Mouse (Mus musculus): ENCODE measurements around the gene Gm21987.

Gm21987 gene

DNA sequence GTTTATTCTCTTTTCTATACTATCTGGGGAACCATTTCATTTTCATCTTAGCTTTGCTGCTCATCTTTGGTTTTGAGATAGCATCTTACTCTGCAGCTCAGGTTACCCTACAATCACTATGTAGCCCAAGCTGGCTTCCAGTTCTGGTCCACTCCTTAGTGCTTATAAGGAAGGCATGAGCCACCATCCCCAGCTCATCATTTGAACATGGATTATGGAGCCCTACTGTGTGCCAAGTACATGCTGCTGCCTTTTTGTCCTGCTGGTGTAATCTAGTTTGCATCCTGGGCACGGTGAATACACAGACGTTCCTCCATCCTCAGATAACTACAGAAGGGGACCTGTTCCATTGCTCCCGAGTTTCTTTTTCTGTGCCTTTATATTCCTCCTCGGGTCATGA is 26.0 kb downstream of the Gm21987 start:
- DNase-seq: no peak

DNA sequence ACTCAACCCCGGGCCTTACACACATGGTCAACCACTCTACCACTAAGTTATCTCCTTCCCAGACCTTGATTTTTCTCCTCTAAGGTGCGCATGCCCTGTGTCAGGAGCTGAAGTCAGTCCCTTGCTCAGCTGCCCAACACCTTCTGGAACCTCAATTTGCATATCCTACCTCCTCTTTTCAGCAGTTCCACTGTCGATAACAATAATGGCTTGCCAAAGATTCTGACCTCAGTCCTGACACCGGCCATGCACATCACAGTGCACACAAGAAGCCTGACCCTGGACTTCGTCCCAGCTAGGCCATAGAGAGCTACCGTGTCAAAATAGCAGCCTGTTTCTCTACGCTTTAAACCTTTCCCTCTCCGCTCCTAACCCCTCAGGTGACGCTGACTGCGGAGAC is 26.6 kb downstream of the Gm21987 start:
- no peak for DNase-seq

DNA sequence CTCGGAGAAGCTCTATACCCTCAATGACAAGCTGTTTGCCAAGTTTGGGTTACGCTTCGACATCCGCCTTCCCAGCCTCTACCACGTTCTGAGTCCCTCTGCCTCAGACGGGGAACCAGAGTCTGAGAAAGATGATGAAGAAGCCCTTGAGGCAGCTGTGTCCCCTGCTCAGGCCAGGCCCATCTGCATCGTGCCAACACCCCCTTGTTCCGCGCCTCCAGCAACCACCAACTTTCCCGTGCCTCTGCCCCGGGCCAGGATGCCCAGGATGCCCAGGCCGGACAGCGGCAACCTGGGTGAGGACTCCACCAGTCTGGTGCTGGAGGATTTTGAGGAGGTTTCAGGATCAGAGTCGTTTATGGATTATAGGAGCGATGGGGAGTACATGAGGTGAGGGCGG is 27.1 kb downstream of the Gm21987 start:
- no peak for DNase-seq

DNA sequence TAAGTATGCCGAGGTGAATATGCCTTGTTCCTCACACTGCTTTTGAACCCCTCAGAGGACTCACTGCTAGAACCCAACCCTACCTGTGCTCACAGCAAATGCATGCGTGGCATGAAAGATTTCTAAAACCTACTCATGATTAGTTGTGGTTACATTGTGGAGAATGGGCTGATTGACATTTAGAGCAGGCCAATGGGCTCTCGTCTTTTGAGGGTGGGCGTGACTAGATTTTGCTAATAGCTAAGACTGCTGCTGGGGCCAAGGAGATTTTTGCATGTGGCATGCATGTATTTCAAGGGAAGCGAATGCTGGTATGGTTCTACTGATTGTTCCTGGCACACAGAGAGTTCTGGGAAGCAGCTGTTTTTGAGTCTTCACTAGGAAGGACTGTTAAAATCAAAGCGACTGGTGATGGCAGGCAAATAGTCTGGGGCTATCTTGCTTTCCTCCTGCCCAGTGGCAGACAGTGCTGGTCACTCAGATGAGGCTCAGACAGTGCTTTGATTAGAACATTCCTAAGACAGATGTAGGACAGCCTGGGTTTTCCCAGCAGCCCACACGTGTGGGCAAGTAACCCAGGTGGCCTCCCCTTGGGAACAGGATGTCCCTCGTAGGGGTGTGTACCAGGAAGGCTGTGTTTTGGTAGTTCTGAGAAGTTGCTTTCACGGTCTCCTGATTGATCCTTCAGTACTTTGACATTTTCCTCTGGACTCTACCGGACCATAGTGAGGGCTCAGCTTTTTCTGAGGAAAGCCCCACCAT is 27.7 kb downstream of the Gm21987 start:
- DNase-seq: no peak

DNA sequence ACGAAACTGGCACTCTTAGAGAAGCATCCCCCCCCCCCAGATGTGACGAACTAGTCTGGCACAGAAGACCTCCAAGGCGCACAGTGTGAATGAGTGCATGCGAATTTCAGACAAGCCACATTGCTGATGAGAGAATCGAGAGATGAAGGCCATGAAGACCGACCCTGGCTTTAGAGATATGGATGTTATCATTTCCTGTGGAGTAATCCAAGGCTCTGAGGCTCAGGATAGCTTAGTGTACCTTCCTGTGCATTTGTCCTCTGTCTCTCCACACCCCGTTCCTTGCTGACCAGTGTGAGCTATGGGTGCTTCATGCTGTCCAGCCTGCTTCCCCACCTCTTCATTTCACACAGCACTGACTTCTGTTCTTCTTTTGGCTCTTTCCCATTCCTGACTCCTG is 28.3 kb downstream of the Gm21987 start:
- no peak for DNase-seq

DNA sequence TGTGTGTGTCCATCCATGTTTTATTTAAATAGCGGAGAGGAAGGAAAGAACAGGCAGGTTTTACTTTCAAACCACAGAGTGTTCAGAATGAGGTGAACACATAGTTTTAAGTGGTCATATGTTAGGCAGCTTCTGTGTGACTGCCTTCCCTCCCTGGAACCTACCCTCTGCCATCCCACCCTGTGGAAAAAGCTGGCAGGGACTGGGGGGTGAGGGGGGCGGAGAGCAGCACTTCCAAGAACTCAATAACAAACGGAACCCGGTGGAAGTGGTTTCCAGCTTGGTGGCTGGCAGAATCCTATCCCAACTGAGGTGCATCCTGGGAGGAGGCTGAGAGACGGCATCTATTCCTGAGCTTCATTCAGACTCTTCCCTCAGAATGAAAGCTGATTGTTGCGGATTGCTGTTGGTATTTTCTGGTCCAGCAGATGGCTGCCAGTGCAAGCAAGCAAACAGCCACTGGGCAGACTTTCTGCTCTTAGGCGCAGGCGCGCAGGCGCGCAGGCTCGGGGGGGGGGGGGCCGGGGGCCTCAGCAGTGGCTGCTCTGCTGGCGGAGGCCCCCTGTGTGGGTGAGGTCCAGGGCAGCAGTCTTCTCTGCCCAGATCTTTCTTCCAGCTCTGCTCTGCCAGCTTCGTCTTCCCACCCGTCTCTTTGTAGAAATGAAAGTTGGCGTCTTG is 29.5 kb downstream of the Gm21987 start:
- DNase-seq: peak; percentile 23 to 33

DNA sequence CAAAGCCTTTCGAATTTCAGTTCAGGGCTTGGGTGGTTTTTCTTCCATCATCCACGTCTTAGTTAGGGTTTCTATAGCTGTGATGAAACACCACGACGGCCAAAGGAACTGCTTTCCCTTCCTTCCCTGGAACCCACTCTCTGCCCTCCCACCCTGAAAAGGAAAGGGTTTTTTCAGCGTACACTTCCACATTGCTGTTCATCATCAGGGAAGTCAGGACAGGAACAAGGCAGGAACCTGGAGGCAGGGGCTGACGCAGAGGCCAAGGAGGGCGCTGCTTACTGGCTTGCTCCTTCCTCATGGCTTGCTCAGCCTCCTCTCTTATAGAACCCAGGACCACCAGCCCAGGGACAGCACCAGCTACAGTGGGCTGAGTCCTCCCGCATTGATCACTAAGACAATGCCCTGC is 30.0 kb downstream of the Gm21987 start:
- DNase-seq: peak in 1 of 2 experiments; percentile 11

DNA sequence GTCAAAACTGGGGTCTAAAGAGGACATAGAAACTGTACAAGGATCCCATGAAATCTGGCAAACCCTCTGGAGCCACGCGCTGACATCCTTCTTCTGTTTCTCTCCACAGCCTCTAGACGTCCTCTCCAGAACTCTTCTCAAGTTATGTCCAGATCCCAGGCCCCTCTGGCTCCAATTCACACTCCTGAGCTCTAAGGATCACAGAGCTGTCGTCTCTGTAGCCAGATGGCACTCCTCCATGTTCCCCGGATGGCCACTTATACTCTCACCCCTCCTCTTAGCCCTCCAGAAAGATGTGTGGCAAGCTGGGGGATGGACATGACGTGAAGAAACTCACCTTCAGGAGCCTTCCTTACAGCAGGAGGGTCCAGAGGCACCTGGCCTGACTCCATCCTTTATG is 30.7 kb downstream of the Gm21987 start:
- DNase-seq: no peak

DNA sequence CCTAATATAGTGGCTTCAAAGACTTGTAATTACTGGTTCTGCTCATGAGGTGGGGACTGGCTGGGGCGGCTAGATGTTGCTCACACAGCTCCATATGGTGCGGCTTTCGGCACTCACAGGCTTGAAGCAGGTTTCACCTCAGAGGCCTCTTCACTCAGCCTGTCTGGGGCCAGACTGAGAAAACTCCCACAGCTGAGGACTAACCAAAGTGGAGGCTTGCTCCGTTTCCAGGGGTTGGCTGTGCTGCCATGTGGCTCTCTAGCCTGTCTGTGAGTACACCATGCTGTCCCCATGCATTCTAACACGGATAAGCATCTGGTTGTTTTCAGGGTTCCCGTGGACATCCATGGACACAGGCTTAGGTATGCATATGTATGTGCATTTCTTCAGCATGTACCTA is 31.8 kb downstream of the Gm21987 start:
- no peak for DNase-seq

DNA sequence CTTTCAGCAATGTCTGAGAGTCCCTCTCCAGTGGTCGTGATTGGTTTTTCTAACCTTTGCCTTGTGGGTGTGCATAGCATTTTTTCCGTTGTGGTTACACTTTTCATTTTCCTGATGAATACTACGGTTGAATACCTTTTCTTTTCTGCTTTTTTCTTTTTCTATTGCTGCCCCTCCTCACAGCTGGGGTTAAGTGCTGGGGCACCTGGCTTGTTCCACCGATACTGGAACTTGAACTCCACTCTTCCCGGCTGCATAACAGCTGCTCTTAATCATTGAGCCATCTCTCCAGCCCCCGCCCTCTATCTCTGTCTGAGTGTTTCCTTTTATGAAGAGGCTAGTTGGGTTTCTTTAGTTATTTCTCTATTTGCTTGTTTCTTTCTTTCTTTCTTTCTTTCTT is 32.2 kb downstream of the Gm21987 start:
- no peak for DNase-seq

DNA sequence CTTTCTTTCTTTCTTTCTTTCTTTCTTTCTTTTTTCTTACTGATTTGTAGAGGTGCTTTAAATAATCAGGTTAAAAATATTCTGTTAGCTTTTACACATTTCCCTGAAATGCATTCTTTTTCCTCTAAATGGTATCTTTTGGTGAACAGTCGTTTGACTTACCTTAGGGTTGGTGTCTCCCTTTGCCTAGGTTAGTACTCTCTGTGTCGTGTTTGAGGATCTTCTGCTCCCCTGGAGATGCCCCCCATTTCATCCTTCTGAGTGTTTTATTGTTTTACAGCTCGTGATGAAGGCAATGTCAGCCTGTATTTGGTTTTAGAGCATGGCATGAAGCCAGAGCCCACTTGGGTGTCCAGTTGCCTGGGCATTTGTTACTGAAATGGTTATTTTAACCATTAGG is 32.7 kb downstream of the Gm21987 start:
- DNase-seq: no peak

DNA sequence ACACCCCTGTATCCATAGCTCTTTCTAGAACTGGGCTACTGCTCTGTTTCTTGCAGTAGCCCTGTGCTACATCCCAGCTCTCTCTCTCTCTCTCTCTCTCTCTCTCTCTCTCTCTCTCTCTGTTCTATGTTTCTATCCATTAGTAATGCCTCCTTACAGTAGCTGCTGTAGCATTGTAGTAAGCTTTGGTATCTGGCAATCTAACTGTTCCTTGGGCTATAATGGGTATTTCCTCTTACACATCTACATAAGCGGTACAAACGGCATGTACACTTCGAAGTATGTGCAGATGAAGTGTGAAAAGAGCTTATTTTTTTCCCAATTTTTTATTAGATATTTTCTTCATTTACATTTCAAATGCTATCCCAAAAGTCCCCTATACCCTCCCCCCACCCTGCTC is 33.1 kb downstream of the Gm21987 start:
- no peak for DNase-seq

DNA sequence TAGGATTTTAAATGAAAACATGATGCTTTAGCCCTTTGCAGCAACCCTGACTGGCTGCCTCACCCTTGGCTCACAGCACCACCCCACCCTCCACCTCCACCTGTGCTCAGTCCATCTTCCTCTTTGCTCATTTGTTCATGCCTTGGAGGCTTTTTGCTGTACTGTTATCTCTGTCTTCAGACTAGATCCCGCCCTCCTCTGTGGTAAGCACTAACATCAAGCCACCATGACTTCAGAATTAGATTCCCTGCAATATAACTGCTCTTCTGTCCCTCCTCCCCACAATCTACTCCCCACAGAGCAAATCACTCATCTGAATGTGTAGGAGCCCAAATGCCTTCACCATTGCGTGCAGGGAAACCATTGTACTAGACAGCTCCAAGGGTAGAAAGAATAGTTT is 36.8 kb downstream of the Gm21987 start:
- DNase-seq: no peak

DNA sequence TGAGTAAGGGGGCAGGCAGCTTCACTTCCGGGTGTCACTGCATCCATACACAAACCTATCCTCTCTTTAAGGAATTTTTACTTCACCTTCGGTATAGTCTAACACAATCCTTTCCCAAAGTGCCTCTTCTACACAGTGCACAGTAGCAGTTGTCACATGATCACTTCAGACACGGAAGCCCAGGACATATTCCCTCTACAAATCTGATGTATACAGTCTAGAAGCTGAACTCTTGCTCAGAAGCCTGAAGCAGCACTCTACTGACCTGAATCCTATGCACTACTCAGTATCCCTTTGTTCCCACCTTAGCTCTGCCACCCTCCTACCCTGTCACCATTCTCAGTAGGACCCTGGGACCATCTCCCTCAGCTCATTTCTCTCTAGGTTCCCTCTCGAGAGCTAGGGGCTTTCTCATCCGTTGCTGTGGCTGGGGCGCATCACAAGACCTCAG is 38.4 kb downstream of the Gm21987 start:
- DNase-seq: no peak

DNA sequence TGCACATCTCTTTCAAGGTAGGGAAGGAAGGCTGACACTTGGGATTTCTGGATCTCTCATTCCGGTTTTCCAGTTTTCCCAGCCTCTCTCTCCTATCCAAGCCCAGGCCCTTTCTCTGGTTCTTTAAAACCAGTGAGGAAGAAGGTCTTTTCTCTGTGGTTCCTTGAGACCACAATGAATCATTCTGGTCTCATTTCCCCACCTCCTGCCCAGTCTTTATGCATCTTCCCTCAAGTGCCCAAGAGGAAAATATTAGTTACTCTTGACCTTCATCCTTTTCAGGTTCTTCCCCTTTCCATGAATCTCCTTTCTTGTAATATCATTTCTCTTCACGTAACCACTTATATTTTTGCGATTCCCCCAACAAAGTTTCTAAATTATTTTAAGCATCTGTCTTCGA is 38.9 kb downstream of the Gm21987 start:
- DNase-seq: no peak

DNA sequence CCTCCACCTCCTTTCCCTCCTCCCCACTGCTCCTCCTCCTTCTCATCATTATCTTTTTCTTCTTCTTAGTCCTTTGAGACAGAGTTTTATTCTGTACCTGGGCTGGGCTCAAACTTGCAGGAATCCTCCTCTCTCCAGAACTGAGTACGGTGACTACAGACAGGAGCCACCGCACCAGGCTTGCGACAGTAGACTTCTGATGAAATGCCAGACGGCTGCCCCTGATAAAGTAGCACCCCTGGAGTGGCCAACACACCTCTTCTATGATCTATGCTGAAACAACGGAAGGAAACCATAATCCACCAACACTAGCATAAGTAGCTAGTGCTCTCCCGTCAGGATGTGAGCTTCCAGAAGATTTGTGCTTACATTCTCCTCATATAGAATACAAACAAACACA is 40.5 kb downstream of the Gm21987 start:
- no peak for DNase-seq

DNA sequence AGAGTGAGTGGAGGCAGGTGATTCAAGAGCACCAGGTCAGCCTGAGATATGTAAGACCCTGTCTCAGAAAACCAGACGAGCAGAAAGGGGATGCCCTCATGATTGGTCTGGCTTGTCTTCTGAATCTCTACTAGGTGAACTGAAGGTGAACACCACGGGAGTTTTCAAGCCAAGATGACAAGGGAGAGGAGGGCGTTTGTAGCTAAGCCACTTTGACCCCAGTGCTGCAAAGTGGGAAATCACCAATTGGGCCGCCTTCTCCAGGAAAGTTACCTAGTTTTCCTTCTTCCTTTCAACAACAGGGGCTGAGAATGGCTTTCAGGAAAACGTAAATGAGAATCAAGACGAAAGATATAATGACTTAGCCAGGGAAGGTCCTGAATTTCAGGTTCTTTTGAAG is 41.9 kb downstream of the Gm21987 start:
- no peak for DNase-seq

DNA sequence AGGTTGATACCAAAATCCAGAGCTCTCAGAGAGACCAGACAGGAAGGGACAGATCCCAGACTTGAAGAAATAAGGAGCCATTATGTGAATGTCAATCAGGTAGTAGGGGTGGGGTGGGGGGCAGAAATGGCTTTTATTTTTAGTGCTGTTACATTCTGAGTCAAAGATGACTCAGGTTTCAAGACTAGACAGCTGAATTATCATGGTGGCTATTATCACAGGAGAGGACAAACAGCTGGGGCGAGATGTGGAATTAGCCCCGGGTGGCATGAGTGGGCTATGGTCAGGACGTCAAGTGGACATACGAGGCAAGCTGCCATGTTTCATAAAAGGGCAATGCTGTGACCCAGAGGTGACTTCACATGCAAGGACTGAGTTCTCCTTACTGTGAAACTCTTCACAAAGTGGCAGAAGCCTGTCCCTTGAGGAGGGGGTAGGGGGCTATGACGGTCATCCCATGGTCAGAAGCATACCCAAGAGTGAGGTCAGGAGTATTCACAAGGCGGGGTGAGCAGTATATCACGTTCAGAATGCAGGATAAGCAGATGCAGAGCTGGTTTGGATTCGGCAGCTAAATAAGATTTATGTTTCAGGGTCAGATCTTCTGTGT is 42.5 kb downstream of the Gm21987 start:
- no peak for DNase-seq

DNA sequence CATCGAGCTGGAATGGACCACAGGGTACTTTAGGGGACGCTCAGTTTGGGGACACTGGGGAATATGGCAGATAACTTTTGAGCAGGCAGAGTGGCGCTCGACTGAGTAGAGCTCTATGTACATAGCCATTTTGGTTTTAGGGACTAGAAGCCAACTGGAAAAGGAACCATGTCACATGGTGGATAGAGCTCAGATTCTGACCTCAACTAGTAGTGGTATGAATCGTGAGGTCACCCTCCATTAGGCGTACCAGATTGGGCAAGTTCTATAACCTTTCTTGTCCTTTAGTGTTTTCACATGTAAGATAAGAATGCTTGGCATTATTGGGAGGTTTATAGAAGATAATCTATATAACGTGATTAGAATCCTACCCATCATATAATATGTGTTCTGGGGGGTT is 43.5 kb downstream of the Gm21987 start:
- no peak for DNase-seq

DNA sequence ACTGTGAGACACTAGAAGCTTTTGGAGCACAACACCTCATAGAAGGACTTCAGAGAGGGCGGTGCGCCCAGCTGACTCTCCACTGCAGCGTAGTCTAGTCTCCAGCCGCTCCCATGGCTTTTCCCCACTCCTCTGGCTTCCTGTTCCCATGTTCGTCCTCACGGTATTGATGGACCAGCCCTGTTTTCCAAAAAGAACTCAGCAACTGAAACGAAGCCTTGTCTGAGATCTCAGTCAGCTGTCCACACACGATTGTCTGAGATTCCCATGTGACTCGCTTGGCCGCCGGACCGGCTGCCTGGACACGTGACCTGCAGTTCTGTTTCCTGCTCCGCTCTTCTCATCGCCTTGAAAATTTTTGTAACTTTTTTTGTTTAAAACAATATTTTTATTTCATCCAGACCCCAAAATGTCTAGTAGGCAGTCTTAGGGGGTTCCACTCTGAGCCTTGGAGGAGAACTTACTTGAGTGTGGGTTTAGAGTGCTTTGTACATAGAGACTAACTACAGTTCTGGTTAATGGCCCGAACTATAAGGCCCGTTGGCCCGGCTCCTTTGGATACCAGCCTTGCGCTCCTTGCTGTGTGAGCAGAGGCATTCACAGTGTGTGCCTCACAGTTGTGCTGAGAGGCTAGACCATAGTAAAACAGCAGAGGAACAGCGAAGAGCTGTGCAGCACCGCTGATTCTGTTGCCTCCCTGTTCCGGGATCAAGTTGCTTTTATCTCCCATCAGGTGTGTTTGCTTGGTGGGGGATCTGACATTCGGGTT is 45.5 kb downstream of the Gm21987 start:
- DNase-seq: peak; percentile 30 to 33

DNA sequence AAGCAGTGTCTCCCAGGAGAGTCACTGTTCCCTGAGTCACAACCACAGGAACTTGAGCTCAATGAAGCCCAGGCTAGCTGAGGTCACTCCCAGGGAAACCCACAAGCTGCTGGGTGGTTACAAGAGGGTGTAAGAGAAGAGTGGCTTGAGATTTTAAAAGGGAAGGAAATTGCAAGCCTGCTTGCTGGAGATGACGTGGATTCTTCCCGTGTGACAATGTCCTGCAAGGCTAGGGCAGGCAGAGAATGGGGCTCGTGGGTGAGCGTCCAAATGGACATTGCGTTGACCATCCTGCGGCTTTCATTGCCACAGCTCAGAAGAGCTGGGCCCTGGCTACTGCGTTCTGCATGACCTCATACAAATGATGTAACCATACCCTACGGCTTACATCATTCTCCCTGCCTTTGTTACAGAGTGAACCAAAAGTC is 47.4 kb downstream of the Gm21987 start:
- no peak for DNase-seq

DNA sequence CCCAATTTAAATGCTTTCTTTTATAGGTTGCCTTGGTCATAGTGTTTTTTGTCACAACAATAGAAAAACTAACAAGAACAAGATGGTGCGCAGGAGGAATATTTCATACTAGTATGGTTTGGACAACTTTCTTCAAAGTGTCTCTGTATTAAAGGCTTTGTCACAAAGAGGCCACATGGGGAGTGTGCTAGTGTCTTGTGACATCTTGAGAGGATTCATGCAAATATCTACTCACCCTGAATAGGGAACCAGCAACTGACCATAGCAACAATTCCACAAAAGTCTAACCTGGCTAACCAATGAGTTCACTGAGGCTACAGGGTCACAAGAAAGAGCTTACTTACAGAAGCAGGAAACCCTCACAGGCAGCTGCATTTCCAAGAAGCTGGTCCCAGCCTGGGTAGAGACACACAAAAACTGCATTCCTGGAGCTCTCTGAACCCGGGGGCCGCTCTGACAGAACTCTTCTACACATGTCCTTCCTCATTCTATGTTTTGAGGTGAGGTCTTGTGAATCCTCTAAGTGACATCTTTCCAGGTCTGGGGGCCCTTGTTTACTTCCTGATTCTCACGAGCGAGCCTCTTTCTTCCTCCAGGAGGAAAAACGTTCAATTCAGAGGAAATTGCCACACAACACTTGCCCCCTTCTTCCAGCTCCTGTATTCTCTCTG is 48.4 kb downstream of the Gm21987 start:
- no peak for DNase-seq

DNA sequence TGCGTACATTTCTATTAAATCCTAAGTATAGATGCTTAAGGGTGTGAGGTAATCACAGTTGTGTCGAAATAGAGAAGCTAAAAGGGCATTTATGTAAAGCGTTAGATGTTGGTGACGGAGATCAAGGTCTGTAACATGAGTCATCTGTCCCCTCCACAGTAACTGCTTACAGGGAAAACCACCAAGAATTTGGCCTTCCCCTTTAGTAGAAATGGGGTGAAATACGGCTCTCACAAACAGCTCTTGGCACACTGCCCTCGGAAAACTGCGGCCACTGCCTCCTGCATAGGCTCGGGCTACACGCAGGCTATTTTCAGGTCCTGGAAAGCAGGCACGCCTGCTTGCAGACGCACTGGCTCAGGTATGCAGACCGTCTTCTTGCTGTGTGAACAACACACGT is 49.3 kb downstream of the Gm21987 start:
- peak; percentile 25 to 56 for DNase-seq

Data from kidney, adult 8-10 months (tissue).